Mouse (Mus musculus): ENCODE measurements around the gene Vmn1r40. TPM values are rescaled to one million over a fixed set of nuclear protein-coding genes. Genes with fewer than 3 reads are reported as not detected.

The Vmn1r40 gene
- polyA plus RNA-seq, 1 experiment from 2014 or later: not detected

GRCm38 (mm10) chr6:89679291-89679835 is 28.0 kb upstream of the Vmn1r40 start:
- DNase-seq (peak; percentile 89), ATAC-seq (ENCODE audit: insufficient read depth) (peak; percentile 71)
- H3K4me2 ChIP-seq: no peak overlapping the region
- H3K4me1 ChIP-seq (ENCODE audit: insufficient read depth): no peaks in the 10 kb centered on the region
- H3K4me3 ChIP-seq (ENCODE audit: low read depth, low read length): no peak overlapping the region
- H3K27ac ChIP-seq (ENCODE audit: low read depth): no peak overlapping the region
- H3K9me3 ChIP-seq (ENCODE audit: low read depth, low read length): no peaks in the 10 kb centered on the region
- H3K9ac ChIP-seq: no peak overlapping the region
- 19% methylated on average over 10 of the region's 10 CpGs for WGBS
- TF ChIP-seq CTCF (IDR thresholded peaks at IDR 0.05; ENCODE audit: low read depth): peak; percentile 95
- no peaks in the 10 kb centered on the region for H3K36me3 ChIP-seq (ENCODE audit: insufficient read depth)
- H3K27me3 ChIP-seq (ENCODE audit: insufficient read depth, low read length): no peaks in the 10 kb centered on the region

DNA sequence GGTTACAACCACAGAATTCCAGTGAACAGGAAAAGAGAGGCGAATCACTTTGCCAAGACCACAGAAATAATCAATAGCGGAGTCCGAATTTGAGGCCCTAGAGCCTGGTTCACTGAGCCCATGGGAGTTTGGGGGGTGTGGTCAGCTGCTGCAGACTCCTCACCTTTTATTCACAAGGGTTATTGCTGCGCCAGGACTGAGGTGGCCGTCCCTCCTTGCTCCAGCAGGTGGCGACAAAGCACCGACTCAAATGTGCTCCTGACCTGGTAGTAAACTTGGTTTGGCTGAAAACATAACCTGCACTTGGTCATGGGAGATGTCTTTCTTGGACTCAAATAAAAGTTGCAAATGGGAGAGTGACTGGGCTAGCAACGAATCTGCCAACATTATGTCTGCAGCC is 27.2 kb upstream of the Vmn1r40 start:
- Histone ChIP-seq H3K4me2 (no peak overlapping the region), H3K4me1 (ENCODE audit: insufficient read depth) (no peaks in the 10 kb centered on the region), H3K27ac (ENCODE audit: low read depth) (no peak overlapping the region), H3K4me3 (ENCODE audit: low read depth, low read length) (no peak overlapping the region), H3K36me3 (ENCODE audit: insufficient read depth) (no peaks in the 10 kb centered on the region), H3K9me3 (ENCODE audit: low read depth, low read length) (no peaks in the 10 kb centered on the region), H3K9ac (no peak overlapping the region), H3K27me3 (ENCODE audit: insufficient read depth, low read length) (no peaks in the 10 kb centered on the region)
- ATAC-seq (ENCODE audit: insufficient read depth): peak; percentile 63; the same call in 1 of the 2 replicates
- WGBS: 9% methylated on average over 8 of the region's 8 CpGs
- peak; percentile 90 for TF ChIP-seq CTCF (IDR thresholded peaks at IDR 0.05; ENCODE audit: low read depth)
- DNase-seq: peak; percentile 87

GRCm38 (mm10) chr6:89684231-89684630 is 23.1 kb upstream of the Vmn1r40 start:
- Histone ChIP-seq H3K27ac (ENCODE audit: low read depth) (no peak overlapping the region), H3K9ac (no peak overlapping the region), H3K27me3 (ENCODE audit: insufficient read depth, low read length) (no peaks in the 10 kb centered on the region), H3K4me2 (no peak overlapping the region), H3K9me3 (ENCODE audit: low read depth, low read length) (no peaks in the 10 kb centered on the region), H3K36me3 (ENCODE audit: insufficient read depth) (no peaks in the 10 kb centered on the region), H3K4me1 (ENCODE audit: insufficient read depth) (no peaks in the 10 kb centered on the region), H3K4me3 (ENCODE audit: low read depth, low read length) (no peak overlapping the region)
- peak; percentile 21 for DNase-seq
- TF ChIP-seq CTCF (IDR thresholded peaks at IDR 0.05; ENCODE audit: low read depth): peak; percentile 28; the same call in 1 of the 2 replicates
- no peak for ATAC-seq (ENCODE audit: insufficient read depth)
- WGBS: 57% methylated on average over 1 of the region's 1 CpGs

DNA sequence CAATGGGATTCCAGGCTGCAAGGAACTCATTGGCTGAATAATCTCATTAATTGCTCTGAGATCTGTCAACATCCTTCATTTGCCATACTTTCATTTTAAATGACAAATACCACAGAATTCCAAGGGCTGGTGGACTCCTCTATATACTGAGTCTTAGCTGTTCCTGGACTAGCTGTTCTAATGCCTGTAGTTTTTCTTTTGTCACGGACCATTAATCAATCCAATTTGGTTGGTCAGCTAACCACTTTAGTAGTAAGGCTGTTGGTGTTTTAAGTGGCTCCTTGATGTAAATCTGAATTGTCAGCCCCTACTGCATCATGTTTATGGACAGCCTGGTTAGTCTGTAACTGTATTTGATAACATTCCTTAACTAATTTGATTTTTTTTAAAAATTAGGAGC is 20.2 kb upstream of the Vmn1r40 start:
- H3K36me3 ChIP-seq (ENCODE audit: insufficient read depth): no peaks in the 10 kb centered on the region
- H3K4me1 ChIP-seq (ENCODE audit: insufficient read depth): no peaks in the 10 kb centered on the region
- WGBS: 82% methylated on average over 1 of the region's 1 CpGs
- H3K27ac ChIP-seq (ENCODE audit: low read depth): no peak overlapping the region
- no peak overlapping the region for H3K9ac ChIP-seq
- no peaks in the 10 kb centered on the region for H3K9me3 ChIP-seq (ENCODE audit: low read depth, low read length)
- no peak overlapping the region for H3K4me2 ChIP-seq
- no peak for TF ChIP-seq CTCF (IDR thresholded peaks at IDR 0.05; ENCODE audit: low read depth)
- ATAC-seq (ENCODE audit: insufficient read depth): no peak
- H3K27me3 ChIP-seq (ENCODE audit: insufficient read depth, low read length): no peaks in the 10 kb centered on the region
- no peak for DNase-seq
- H3K4me3 ChIP-seq (ENCODE audit: low read depth, low read length): no peak overlapping the region

- no peak overlapping the region for H3K9ac ChIP-seq
- H3K27me3 ChIP-seq (ENCODE audit: insufficient read depth, low read length): no peaks in the 10 kb centered on the region
- WGBS: 65% methylated on average over 2 of the region's 2 CpGs
- no peak for DNase-seq
- H3K4me1 ChIP-seq (ENCODE audit: insufficient read depth): no peaks in the 10 kb centered on the region
- ATAC-seq (ENCODE audit: insufficient read depth): no peak
- no peak overlapping the region for H3K4me3 ChIP-seq (ENCODE audit: low read depth, low read length)
- H3K4me2 ChIP-seq: no peak overlapping the region
- H3K9me3 ChIP-seq (ENCODE audit: low read depth, low read length): no peaks in the 10 kb centered on the region
- TF ChIP-seq CTCF (IDR thresholded peaks at IDR 0.05; ENCODE audit: low read depth): no peak
- H3K36me3 ChIP-seq (ENCODE audit: insufficient read depth): no peaks in the 10 kb centered on the region
- no peak overlapping the region for H3K27ac ChIP-seq (ENCODE audit: low read depth)
Measured at GRCm38 (mm10) chr6:89706624-89707023, 716 bp upstream of the Vmn1r40 start.

- H3K27ac ChIP-seq (ENCODE audit: low read depth): no peak overlapping the region
- no peaks in the 10 kb centered on the region for H3K27me3 ChIP-seq (ENCODE audit: insufficient read depth, low read length)
- no peaks in the 10 kb centered on the region for H3K36me3 ChIP-seq (ENCODE audit: insufficient read depth)
- TF ChIP-seq CTCF (IDR thresholded peaks at IDR 0.05; ENCODE audit: low read depth): no peak
- no peaks in the 10 kb centered on the region for H3K4me1 ChIP-seq (ENCODE audit: insufficient read depth)
- H3K9me3 ChIP-seq (ENCODE audit: low read depth, low read length): no peaks in the 10 kb centered on the region
- ATAC-seq (ENCODE audit: insufficient read depth) (no peak), DNase-seq (no peak)
- H3K4me3 ChIP-seq (ENCODE audit: low read depth, low read length): no peak overlapping the region
- H3K9ac ChIP-seq: no peak overlapping the region
- no peak overlapping the region for H3K4me2 ChIP-seq
Measured at GRCm38 (mm10) chr6:89718051-89718450, 10.7 kb downstream of the Vmn1r40 start.

DNA sequence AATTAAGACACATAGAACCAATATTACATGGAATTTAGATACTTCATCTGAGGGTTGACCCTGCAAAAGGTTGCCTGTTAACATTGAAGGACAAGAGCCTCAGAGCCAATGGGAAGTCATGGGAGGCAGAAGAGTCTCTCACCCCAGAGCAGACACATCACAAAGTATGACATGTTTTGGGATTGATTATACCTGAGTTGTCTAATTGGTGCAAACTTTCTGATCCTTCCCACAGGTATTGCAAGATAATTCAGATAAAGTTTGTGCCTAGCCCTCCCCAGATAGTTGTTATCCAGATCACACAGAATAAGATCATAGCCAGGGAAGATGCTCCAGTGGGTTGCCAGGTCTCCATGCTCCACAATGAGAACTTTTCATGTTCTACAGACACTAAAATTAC is 33.1 kb downstream of the Vmn1r40 start, which contains the start of gene Vmn1r41:
Gene Vmn1r41 (plus strand): TSS at position 301 of the 400 bp plus-strand sequence.
- H3K4me3 ChIP-seq (ENCODE audit: low read depth, low read length): no peak within 1 kb of the TSS
- TF ChIP-seq CTCF (IDR thresholded peaks at IDR 0.05; ENCODE audit: low read depth): no peak
- DNase-seq (no peak), ATAC-seq (ENCODE audit: insufficient read depth) (no peak)
- no peaks in the 10 kb centered on the region for H3K4me1 ChIP-seq (ENCODE audit: insufficient read depth)
- H3K9me3 ChIP-seq (ENCODE audit: low read depth, low read length): no peaks in the 10 kb centered on the region
- no peak within 1 kb of the TSS for H3K9ac ChIP-seq
- H3K27me3 ChIP-seq (ENCODE audit: insufficient read depth, low read length): no peaks in the 10 kb centered on the region
- H3K36me3 ChIP-seq (ENCODE audit: insufficient read depth): no peaks in the 10 kb centered on the region
- H3K4me2 ChIP-seq: no peak within 1 kb of the TSS
- H3K27ac ChIP-seq (ENCODE audit: low read depth): no peak within 1 kb of the TSS

DNA sequence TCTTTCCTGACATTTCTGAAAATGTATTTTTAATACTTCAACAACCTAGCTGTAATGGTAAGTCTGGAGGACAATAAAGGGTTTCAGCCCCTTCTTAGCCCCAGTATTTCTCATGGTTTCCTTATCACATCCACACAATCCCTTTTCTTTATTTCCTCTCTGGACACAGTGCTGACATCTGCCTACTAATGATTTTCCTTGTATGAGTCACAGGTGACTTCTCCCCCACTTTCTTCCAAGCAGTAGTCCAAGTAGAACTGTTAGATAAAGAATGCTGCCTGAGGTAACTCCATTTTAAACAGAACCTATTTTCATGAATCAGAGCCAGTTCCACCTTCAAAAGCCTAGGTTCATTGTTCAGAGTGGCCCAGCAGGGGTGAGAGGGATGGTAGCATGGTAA is 35.5 kb downstream of the Vmn1r40 start:
- H3K4me3 ChIP-seq (ENCODE audit: low read depth, low read length): no peak overlapping the region
- DNase-seq (no peak), ATAC-seq (ENCODE audit: insufficient read depth) (no peak)
- no peak overlapping the region for H3K27ac ChIP-seq (ENCODE audit: low read depth)
- H3K36me3 ChIP-seq (ENCODE audit: insufficient read depth): no peaks in the 10 kb centered on the region
- no peaks in the 10 kb centered on the region for H3K27me3 ChIP-seq (ENCODE audit: insufficient read depth, low read length)
- H3K9ac ChIP-seq: no peak overlapping the region
- no peak for TF ChIP-seq CTCF (IDR thresholded peaks at IDR 0.05; ENCODE audit: low read depth)
- H3K4me2 ChIP-seq: no peak overlapping the region
- H3K4me1 ChIP-seq (ENCODE audit: insufficient read depth): no peaks in the 10 kb centered on the region
- H3K9me3 ChIP-seq (ENCODE audit: low read depth, low read length): no peaks in the 10 kb centered on the region

Other genes with a start within 250 kb of the Vmn1r40 start
- 66.9 and 69.3 TPM in 2 replicates for gene Chchd6, start 111.9 kb upstream of the Vmn1r40 start, polyA plus RNA-seq (2014; fragmentation: Nextera tagmentation; extraction: Ambion mirVana)
- 14.6 and 14.9 TPM in 2 replicates for gene Txnrd3, start 63.6 kb upstream of the Vmn1r40 start, polyA plus RNA-seq (2014; fragmentation: Nextera tagmentation; extraction: Ambion mirVana)
- not detected in 2 replicates for gene Vmn1r41, start 33.2 kb downstream of the Vmn1r40 start, polyA plus RNA-seq (2014; fragmentation: Nextera tagmentation; extraction: Ambion mirVana)
- gene Vmn1r42, start 168.9 kb downstream of the Vmn1r40 start, polyA plus RNA-seq (2014; fragmentation: Nextera tagmentation; extraction: Ambion mirVana): not detected in 2 replicates
- gene Vmn1r43, start 168.9 kb downstream of the Vmn1r40 start, polyA plus RNA-seq (2014; fragmentation: Nextera tagmentation; extraction: Ambion mirVana): not detected in 2 replicates
- gene Vmn1r44, start 176.1 kb downstream of the Vmn1r40 start, polyA plus RNA-seq (2014; fragmentation: Nextera tagmentation; extraction: Ambion mirVana): not detected in 2 replicates
- gene Vmn1r45, start 233.1 kb downstream of the Vmn1r40 start, polyA plus RNA-seq (2014; fragmentation: Nextera tagmentation; extraction: Ambion mirVana): not detected in 2 replicates